Mouse (Mus musculus) thymus, postnatal 36 days (tissue): ENCODE measurements around the gene Sox5.

Experiments
- DNase-seq, 2 experiments: peaks; one replicate each; pipeline ENCODE4 v3.0.0; 2022; ENCODE audit warnings: mixed read lengths in 2 of 2

Gene Sox5

DNA sequence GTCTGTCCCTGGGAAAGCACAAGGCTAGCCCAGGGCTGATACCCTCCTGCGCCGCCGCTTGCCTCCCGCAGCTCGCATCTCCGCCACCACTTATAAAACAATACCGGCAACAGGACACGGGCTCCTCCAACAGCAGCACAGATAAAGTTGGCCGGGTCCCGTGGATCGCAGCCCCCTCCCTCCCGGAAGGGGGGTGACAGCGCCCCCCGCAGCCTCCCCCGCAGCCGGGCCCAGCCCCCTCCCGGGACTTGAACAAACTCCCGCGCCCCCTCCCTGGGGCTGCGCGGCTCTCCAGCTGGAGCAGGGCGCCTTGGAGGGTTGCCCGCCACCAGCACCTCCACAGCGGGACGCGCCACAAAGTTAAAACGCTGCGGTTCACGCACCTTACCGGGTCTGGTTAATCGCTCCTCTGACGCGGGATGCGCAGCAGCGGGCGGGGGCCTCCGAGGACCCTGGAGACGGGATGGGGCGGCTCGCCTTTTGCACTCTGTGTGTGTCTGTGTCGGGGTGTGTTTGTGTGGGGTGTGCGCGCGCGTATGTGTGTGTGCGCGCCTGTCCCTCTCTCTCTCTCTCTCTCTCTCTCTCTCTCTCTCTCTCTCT is at the start of gene Sox5:
Gene Sox5 (minus strand): TSS at position 547 of the 600 bp plus-strand sequence.
- peak; percentile 34 to 42 for DNase-seq

DNA sequence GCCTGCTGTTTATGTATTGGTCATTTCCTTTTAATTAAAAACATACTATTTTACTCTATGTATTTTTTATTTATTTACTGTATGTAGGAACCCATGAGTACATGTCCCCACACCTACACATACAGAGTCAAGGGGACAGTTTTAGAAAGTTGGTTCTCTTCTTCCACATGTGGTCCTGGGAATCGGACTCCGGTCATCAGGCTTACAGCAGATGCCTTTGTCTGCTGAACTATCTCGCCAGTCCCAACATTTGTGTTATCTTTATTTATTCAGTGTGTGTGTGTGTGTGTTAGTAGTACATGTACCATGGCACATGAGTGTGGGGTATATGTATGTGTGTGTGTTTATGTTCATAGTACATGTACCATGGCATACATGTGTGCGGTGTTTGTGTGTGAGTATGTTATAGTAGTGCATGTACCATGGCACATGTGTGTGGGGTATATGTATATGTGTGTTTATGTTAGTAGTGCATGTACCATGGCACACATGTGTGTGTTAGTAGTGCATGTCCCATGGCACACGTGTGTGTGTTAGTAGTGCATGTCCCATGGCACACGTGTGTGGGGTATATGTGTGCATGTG is 43.3 kb upstream of the Sox5 start:
- no peak for DNase-seq

DNA sequence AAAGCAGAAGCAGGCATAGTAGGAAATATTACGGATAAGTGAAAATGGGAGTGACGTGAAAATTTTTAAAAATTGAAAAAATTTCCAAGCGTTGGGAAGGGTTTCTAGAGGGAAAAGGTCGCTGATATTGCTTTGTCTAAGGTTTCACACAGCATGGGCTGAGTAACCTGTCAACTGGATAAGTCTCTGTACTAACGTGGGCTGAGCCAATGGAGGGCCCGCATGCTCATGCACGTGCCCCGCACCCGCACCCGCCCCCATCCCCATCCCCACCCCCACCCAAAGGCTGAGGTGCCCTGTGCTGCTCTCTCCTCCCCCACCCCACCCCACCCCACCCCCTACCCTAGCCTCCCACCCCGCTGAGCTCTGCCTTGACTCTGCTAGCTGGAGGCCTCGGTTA is 42.4 kb upstream of the Sox5 start:
- no peak for DNase-seq

DNA sequence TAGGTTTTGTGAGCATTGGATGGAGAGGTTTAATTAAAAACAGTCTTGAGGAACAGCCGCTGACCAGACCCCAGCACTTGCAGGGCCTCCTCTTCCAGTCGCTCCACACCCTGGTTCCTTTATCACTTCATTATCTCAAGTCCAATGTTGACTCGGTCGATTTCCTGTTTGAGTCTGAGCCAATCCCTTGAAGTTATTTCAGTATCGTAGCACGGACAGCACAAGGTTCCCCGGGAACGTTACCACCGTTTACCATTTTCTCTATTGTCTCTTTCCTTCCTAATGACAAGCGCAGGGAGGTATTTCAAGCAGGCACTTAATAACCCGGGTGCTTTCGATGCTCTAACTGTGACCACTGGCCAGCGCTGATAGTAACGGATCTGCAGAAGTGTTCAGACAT is 40.8 kb upstream of the Sox5 start:
- no peak for DNase-seq

DNA sequence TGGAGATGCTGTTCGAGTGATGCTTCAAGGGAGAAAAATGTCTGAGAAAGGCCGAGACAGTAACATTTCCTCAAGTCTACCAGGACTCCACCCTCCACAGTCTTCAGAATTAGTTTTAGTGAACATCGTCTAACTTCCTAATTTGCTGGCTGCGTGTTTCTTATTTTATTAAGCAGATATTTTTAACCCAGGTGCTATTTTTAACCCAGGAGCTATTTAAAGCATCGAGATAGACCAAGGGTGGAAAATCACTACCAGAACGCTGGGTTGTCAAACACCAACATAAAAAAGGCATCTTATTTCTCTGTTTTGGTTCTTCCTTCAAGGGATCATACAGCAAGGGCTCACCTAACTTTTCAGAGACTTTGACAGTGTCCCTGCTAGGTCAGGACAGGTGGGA is 39.2 kb upstream of the Sox5 start:
- no peak for DNase-seq

DNA sequence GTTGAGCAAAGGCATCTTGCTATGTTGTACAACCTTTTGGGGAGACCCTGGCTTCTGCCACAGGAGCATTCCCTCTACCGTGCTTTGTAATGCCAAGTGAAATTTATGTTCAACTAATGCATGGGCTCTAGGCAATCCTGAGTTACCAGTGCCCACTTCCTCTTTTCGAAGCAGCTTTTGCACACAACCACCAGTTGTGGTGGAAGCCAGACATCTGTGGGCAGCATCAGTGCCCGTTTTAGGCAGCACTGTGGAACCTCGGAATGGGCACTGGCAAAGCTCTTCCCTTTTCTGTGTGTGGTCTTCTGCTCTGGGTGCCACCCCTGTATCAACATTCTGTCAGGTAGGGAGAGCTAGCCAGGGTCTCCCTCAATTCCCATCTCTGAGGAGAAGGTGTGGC is 36.2 kb upstream of the Sox5 start:
- no peak for DNase-seq

DNA sequence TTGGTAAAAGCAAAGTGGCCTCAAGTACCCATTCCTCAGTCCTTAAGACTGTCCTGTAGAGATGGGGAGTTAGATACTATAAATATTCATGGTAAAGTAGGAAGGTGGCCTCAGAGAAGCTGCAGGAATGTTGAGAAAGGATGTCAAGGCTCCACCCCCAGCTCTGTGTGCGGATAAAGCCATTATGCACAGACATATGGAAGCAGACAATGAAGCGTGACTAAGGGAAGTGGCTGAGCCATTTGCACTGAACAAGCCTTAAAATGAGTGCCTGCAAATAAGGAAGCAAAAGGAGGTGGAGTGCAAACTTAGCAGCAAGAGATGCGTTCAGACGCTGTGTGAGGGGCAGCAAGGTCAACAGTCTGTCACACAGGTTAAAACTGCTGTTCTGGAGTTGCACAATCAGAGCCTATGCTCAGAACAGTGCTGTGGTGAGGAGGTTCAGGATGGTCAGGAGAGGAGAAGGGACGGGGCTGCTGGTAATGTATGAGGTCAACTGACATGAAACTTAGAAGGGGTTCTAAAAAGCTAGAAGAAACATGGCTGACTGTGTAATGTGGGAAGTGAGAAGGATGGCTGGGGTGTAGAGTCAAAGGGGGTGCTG is 35.7 kb upstream of the Sox5 start:
- DNase-seq, result no peak

DNA sequence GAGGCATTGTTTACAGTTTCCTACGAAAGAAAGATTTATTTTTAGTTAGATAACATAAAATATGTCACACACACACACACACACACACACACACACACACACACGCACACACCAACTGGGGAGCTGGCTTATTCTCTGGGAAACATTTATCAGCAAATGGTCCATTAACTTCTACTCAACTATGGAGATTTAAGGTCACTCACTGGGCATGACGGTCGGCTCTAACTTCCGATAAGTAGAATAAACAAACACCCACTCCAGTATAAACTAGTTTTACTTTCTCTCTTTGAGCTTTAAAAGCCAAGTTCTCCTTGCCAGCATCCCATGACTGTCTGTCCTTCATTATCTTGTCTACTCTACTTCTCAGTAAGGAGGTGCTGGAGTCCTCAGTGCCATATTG is 33.8 kb upstream of the Sox5 start:
- no peak for DNase-seq

DNA sequence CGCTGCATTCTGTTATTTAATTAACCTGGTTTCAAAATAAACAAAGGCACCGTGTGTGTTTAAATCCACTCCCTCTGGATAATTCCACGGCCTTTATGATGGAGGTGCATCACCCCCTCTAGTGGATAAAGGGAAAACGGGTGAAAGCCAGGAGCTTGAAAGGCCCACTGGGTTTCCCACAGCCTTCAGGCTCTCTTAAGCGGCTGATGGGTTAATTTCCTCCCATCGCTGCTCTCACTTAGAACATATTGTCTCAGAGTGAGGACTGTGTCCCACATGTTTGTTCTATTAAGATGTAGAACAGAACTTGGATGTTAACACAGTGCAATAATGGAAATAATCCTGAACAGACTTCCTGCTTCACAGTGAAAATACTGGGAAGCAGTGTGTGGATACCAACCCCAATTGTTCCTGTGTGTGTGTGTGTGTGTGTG is 33.2 kb upstream of the Sox5 start:
- no peak for DNase-seq

DNA sequence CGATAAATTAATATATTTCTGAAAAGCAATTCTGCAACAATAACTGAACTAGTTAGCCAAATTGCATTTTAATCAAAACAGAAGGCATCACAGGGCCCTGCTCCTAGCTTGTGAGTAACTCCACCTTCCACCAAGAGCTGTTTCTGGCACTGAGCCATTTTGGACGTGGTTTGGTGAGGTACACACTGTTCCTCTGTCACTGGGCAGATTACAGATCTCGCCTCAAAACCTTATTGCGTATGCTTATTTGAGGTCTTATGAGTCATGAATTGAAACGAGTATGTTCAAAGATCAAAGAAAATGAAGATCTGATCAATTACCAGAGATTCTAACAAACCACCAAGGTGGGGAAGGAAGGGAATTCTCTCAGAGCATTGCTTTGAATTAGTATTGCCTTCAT is 22.5 kb upstream of the Sox5 start:
- no peak for DNase-seq

DNA sequence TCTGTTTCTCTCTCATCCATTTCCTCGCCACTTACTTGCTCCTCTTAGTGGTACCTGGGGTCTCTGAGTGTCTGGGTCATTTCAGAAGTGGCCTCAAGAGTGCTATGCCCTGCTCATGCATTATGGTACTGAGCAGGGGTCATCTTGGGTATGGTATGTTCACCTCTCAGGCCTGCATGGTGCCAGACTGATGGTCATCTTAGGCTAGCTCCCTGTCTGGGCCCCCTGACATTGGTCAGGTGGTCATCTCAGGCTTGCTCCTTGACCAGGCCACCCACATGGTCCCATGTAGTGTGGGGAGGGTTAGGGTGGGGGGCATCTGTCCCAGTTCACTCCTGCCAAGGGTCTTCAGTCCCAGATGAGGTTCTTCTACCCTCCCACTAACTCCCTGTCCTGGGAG is 21.3 kb upstream of the Sox5 start:
- no peak for DNase-seq

DNA sequence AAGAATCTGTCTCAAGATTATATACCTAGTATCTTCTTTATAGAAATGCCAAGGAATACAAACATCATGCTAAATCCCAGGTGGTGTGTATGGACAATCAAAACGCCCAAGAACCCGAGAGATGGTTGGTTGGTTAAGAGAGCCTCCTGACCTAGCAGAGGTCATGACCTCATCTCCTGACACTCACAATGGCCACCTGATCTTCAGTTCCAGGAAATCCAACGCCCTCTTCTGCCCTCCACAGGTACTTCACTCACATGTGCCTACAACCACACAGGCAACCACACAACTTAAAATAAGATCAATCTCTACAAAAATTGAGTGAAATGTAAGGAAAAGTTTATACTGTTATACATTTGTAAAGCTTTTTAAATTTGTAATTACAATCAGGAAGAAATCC is 12.6 kb upstream of the Sox5 start:
- no peak for DNase-seq

DNA sequence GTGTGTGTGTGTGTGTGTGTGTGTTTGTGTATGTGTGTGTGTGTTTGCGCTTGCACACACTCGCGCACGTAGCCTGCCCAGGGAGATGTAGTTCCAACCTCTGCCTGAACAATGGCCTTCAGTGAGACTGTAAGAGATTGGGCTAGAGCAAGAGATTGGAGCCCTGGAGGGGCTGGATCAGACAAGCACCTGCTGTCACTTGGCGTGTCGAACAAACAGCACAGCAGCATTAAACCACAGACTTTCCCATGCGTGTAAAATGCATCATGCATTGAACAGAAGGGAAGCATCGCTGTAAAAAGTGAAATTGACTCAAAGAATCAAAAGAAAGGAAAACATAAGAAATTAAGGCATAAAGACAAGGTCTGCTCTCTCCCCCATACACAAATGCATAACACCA is 11.1 kb upstream of the Sox5 start:
- no peak for DNase-seq

DNA sequence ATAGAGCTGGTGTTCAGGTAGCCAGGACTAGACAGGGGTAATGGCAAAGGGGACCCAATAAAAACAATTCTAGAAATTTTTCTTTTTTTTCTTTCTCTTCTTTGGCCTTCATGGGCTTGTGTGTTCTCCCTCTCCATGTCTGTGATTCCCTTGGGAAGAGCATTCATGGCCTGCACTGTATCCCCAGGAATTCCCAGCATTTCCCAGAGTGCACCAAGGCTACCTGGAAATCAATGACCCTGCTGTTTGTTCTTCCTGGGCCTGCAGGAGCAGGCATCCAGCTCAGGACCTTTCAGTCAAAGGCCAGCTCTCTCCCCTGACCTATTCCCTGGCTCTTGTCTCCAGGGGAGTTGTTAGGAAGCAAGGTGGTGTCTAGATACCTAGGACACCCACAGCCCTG is 1.5 kb upstream of the Sox5 start:
- no peak for DNase-seq

DNA sequence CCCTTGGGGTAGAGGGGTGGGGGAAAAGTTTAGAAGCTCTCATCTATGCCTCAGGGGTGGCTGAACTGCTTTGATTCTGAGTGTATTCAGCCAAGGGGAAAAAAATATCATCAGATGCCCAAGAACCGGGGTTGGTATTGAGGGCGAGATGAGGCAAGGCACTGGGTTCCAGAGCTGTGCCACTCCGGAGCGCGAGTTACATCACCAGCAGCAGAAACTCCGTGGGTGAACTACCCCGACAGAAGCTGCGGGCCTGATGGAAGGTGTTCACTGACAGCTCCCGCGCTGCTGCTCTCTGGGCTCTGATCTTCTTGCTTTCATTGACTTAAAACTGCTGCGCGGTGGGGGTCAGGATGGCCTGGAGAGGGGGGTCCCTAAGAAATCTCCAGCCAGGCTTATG is 1.1 kb upstream of the Sox5 start:
- DNase-seq, result no peak

DNA sequence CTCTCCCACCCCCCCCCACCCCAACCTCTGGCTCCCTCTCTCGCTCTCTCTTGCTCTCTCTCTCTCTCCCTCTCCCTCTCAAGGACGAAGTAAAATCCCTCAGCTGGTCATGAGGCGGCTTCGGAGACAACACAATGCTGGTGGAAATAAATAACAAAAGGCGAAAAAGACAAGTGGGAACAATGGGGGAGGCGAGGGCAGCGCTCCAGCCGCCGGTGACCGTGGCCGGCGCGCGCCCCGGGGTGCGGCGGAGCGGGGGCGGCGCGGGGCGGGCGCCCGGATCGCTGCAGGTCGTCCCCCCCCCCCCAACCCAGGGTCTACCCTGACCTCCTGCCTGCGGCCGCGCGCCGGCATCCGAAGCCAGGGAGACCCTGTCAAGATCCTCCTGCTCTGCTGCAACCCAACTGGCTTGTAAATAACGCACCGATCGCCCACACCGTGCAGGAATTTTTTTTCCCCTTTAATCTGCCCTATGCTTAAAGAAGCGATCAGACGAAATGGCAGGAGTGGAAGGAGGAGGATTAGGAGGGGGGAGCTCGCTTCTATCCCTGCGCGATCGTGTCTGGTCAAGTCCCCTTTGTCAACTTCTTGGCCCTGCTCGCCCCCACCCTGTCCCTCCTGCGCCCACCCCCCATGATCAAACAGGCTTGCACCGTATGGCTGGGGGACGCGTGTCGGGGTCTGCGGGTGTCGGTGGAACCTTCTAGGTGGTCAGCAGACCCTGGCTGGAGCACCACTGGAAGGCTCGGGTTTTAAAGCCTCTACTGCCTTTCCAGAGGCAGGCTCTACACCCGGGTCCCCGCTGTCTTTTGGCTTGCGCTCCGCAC is 467 bp upstream of the Sox5 start:
- peak in 1 of 2 experiments; percentile 11 for DNase-seq

DNA sequence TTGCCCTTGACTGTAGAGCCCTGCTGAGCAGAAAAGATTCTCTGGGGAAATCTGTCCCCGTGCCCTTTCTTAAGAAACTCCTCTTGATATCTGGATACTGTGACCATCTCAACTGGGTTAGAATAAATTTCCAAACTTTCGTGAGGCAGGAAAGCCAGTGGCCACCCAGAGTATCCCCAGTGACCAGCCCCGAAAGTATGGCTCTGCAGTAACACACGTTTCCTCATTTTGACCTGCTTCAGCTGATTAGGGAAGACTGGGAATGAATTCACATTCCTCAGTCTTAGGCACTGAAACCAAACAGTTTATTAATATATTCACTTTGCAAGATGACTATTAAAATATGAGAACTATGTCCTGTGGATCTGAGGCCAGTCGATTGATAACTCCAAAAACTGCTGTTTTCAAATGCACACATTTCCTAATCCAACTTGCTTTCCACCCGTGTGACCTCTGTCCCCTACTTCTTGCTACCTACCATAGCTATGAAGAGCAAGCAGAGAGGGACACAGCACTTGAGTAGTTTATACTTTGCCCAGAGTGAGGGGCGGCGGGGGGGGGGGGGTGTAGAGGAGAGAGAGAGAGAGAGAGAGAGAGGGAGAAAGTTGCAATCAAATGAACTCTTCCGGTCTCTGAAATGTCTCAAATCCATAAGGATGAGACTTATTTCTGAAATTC is 1.0 kb downstream of the Sox5 start:
- no peak for DNase-seq

DNA sequence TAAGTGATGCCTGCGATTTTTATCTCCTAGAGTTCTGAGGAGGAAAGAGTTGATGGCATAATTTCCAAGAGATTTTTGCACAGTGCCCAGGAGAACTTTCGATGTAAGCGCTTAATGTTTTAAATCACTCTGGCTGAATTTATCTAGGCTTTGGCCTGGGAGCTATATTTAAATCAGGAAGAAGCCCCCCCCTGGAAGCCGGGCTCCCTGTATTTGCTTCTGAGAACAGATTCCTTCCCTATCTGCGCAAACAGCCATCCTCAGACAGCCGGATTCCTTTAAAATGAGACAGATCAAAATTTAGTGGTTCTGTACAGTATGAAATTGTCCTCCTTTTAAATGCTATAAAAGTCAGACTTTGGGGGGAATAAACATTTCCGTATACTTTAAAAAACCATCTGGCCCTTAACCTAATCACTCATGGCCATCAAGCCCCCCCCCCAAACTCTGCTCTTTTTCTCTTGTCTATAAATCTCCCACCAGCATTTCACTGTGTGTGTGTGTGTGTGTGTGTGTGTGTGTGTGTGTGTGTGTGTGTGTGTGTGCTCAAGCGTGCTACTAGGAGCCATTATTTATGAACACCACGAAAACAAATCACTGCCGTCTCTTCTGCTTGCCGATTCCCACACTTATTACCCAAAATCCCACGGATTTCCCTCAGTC is 1.7 kb downstream of the Sox5 start:
- DNase-seq, result no peak

DNA sequence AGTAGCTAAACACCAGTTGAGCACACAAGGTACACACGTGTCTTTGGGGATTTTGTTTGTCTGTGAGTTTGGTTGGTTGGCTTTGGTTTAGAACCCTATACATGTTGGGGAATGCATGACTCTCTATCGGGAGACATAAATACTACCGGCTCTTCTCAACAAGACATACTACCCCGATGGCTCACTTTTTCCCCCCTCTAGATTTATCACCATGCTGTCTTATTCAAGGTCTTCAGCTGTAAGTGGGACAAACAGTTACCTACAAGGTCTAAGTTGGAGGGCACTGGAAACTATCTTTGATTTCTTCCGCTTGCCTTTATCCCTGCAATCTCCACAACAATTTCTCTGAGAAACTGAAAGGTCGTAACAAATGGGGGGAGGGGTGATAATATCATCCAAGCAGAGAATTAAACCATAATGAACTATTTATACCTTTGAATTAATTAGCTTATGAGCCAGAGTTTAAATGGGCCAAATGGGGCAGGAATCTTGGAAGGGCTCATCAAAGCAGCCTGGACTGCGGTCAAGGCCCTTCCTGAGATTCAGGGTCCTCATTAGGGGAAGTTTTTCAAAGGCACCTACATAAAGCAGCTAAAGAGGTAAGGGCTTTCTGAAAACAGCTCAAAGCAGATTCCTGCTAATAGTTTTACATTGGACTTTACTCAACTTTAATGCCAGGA is 4.3 kb downstream of the Sox5 start:
- no peak for DNase-seq

DNA sequence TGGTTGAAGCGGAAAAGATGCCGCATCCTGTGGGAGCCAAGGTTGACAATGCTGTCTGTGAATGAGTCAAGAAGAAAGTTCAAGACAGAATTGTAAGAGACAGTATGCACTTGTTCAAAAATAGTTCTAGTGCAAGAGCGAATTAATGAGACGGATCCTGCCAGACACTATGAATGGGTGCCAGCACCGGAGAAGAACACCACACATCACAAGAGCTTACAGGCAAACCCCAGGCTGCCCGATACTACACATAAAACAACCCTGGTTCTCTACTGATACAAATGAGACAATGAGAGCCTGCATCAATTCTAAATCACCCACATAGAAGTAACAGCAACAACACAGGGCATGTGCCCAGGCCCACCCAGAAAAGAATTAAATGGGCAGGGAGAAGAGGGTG is 8.0 kb downstream of the Sox5 start:
- no peak for DNase-seq

DNA sequence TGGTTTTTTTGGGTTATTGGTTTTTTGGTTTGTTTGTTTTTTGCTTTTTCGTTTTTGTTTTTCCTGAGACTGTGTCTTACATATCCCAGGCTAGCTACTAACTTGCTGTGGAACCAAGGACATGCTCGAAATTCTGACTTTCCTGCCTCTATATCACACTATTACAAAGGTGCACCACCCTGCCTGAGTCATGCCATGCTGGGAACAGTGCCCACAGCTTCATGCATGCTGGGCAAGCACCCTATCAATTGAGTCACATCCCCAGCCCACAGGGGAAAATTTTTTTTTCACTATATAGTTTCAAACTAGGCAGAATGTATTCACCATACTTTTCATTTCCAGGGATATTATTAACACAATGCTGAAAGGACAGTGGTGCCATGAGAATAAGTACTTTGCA is 8.8 kb downstream of the Sox5 start:
- DNase-seq, result no peak
